Mouse (Mus musculus): Measurements from ENCODE around the gene Adora1.

Gene Adora1

DNA sequence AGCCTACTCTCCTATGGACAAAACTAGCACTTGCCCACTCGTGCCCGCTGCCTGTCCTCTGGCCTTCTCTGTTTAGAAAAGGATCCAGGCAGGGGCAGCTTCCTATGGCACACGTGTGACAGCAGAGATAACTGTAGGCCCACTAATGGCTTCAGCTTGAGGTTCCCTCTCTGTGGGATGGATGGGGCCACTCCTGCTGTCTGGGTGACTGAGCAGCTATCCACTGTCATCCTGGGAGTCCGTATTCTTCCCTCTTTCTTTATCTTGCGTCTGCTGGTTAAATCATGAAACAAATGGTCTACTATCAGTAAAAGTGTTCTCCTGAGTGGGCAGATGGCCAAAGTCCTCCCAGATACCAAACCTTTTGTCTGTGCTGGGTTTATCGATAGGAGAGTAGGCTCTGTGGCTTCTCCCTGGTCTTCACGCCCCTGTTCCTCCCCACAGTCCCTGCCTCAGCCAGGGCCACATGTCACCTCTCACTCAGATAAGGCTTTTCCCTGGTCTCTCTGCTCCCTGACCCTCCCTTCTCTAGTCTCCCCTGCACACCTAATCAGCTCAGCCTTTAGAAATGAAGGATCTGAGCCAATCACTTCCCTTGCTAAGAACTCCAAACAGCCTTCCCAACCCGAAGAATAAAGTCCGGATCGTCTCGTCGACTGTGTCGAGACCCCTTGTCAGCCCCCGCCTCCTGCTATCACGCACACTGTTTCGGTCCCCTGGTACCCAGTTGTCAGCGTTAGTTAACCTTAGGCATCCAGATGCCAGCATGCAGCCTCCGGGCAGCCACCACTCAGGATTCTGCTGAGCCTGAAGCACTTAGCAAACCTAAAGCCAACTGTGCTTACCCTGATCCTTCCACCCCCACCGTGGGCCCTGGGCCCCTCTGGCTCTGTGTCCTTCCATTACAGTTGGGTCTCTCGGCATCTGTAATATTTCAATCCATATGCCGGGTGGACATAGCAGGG lies 82.3 kb downstream of the Adora1 start:
- DNase-seq (ENCODE audit: low spot score), result no peak

DNA sequence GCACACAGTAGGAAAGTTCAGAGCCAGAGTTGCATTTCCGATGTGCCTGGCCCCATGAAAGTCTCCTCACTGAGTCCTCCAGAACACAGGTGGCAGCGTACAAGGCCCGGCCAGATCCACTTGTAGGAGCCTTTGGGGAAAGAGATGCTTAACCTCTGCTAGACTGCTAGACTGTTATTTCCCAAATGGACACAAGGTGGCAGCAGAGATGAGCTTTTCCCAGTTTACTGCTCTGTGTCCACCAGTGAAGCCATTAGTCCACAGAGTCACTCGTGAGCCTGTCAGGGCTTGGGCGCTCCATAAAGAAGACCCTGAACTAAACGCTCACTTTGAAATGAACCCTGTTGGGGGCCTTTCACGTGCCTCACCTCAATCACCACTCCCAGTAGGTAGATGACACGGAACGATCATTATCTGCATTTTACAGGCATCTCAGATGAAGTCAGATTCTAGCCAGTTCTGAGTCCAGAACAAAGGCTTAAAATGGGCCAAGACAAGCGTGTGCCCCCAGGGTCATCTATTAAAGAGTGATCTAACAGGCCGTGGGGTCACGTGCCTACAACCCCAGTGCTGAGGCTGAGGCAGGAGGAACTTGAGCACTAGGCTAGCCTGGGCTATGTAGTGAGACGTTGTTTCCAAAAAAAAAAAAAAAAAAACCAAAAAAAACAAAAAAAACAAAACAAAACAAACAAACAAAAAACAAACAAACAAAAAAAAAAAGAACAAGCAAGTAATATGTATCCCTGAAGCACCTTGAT lies 83.4 kb downstream of the Adora1 start:
- peak; percentile 34 for DNase-seq (ENCODE audit: low spot score)

DNA sequence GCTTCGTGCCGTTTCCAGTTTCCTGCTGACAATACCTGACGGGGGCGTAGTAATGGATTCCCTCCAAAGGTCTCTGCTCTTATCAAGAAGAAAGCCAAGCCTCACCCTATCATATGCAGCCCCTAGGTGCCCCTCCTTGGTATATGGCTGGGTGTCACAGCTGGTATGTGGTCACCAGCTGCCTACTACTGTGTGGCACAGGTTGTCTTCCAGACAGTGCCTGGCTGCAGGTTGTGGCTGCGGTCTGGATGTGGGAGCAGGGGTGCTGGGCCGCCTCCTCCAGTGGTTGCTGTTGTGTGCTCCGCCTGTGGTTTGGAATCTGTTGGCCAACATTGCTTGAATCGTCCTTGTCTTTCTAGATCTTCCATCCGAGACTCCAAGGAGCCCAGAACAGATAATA lies 84.5 kb downstream of the Adora1 start:
- no peak for DNase-seq (ENCODE audit: low spot score)

DNA sequence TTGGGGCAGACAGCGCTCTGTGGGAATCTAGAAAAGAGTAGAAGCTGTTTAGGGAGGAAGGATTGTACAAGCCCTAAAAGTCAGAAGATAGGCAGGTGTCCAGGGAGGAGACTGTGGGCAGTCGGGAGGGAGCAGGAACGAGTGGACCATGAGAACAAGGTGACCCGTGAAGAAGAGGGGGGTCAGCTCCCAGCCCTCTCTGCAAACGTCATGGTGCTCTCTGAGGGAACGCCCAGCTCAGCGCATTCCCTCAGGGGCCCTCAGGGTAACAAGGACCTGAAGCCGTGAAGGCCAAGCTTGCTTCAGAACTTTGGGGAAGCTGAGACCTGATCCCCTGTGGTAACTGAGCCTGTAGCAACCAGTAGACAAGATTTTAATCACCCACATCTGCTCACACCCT lies 85.2 kb downstream of the Adora1 start:
- no peak for DNase-seq (ENCODE audit: low spot score)

All from ovary, adult 18-20 months (tissue).